Mouse (Mus musculus) embryo, embryonic 9.5 days (tissue): ENCODE data around the gene Olfr935.

Experiments
- DNase-seq: peaks from one replicate; pipeline ENCODE4 v3.0.0-alpha.2; 2017; ENCODE audit errors: extremely low spot score

Olfr935 gene

DNA sequence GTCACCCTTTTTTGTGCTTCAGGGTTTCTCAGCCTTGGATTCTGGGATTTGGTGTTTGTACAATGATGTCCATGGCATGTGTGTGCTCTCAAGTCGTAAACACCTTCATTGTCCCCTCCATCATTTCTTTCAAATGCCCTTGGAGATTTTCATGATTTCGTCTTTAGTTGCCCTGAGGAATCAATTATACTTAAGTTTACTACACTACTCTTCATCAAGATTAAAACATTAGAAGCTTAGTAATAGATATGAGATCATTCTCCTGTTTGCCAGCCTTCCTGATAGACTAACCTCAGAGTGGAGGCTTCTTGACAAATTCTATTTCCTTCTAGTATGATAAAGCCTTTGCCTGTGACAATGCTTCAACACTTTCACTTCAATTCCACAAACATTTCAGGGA is at the start of gene Olfr935:
TSS of gene Olfr935 (minus strand) at position 101 of the 400 bp plus-strand sequence.
- DNase-seq = no peak

DNA sequence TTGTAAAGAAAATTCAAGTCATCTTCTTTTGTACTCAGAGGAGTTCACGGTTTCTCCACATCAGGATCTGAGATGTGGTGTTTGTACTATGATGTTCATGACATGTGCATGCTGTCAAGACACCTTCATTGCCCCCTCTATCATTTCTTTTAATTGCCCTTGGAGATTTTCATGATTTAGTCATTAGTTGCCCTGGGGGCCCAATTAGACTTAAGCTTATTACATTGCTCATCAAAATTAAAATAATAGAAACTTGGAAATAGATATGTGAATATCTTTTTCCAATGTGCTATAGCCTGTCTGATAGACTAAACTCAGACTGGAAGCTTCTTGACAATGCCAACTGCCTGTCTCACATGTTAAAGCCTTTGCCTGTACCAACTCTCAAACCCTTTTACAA is 23.8 kb upstream of the Olfr935 start, which contains the start of gene Olfr146:
TSS of gene Olfr146 (minus strand) at position 101 of the 400 bp plus-strand sequence.
- no peak for DNase-seq

DNA sequence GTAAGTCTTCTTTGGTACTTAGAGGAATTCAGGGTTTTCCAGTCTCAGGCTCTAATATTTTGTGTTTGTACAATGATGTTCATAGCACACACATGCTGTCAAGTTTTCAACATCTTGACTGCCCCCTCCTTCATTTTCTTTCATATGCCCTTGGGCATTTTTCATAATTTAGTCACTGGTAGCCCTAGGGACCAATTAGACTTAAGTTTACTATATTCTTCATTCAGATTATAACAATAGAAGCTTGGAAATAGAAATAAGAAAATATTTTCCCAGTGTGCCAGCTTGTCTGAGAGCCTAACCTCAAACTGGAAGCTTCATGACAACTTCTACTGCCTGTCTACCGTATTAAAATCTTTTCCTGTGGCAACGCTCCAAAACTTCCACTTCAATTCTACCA is 11.3 kb downstream of the Olfr935 start, which contains the start of gene Olfr934:
TSS of gene Olfr934 (minus strand) at position 101 of the 400 bp plus-strand sequence.
- no peak for DNase-seq

DNA sequence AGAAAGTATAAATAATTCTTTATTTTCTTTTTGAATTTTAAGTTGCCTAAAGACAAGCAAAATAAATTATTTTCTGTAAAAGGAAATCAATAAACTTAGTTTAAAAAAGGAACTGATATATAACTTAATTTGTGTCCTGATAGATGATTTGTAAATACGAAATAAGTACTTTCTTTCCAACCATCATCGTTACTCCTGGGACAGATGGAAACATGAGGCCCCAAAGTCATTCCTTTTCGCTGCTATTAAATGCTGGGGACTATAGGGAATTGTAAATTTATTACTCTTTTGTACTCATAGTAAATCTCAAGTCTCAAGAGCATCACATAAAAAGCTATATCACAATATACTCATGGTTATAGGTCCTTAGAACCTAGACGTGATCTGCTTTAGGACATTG is 27.5 kb downstream of the Olfr935 start, which contains the start of gene Olfr933:
TSS of gene Olfr933 (plus strand) at position 301 of the 400 bp plus-strand sequence.
- no peak for DNase-seq

DNA sequence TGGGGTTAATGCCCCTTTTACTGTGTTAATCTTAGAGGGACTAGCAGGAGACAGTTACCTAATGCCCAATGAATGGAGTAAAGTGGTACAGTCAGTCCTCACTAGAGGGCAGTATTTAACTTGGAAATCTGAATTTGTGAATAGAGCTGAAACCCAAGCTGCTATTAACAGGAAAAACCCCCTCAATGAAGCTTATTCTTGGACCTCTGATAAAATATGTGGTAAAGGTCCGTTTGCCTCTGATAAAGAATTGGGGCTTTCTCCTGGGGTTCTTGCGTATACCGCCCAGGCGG is 45.4 kb downstream of the Olfr935 start:
- DNase-seq = no peak

DNA sequence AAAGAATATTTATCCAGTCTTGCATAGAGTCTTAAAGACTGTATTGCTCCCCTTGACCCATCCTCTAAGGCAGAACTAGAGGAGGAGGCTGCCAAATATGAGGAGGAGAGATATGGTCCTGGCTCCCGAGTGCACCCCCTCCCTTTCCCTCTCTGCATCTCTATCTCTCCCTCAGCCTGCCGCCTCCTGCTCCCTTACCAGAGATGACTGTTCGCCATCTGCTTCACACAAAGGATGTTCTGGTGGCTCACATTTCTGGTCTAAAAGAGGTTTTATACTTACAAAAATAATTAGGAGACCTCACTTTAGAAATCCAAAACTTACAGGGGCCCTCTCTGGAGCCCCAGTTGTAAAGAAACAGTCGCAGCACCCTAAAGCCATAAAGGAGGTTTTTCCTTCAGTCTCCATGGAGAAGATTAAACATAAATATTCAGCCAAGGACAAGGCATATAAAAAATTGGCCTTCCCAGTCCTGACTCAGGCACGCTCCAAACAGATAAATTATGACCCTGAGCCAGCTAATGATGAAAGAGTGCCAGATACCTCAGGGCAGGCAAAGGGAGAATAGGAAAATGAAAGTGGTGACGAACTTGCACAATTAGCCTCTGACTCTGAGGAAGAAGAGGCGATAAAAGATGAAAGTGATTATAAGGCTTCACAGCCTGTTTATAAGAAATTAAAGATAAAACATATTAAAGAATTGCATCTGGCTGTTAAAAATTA is 45.9 kb downstream of the Olfr935 start:
- no peak for DNase-seq
